Mouse (Mus musculus) MEL (cell line): ENCODE results near the gene Rwdd3. TPM values are rescaled to one million over a fixed set of nuclear protein-coding genes. Genes with fewer than 3 reads are reported as not detected.

ENCODE experiments used
- DNase-seq: peaks from one replicate; pipeline ENCODE4 v3.0.0; 2011; ENCODE audit warnings: low read depth, low spot score
- H3K27ac ChIP-seq: 2 replicates; pipeline ENCODE4 v1.5.1; 2012; ENCODE audit warnings: low read depth, mild to moderate bottlenecking, control low read depth, low read length, moderate library complexity; ENCODE audit not compliant: control insufficient read depth
- H3K27me3 ChIP-seq, 2 experiments: fragments of 150-350 bp in 1 of 2; sonication (generic) in 1 of 2; 2 replicates each; pipeline ENCODE4 v1.6.1; 2012; ENCODE audit warnings: low read length in 2 of 2, mild to moderate bottlenecking in 2 of 2, improper control_type of control experiment in 1 of 2, moderate library complexity in 1 of 2; ENCODE audit not compliant: insufficient read depth in 2 of 2, control insufficient read depth in 1 of 2
- H3K36me3 ChIP-seq, 2 experiments: 2 replicates each; pipeline ENCODE4 v1.6.1; 2012 to 2014; ENCODE audit warnings: low read length in 2 of 2, improper control_type of control experiment in 1 of 2, inconsistent platforms in 1 of 2, mild to moderate bottlenecking in 1 of 2; ENCODE audit not compliant: insufficient read depth in 2 of 2, control insufficient read depth in 1 of 2
- H3K4me1 ChIP-seq, 2 experiments: fragments of 150-350 bp in 1 of 2; sonication (generic) in 1 of 2; 2 replicates each; pipeline ENCODE4 v1.6.1; 2012; ENCODE audit warnings: low read length in 2 of 2, improper control_type of control experiment in 1 of 2, mild to moderate bottlenecking in 1 of 2; ENCODE audit not compliant: insufficient read depth in 2 of 2, control insufficient read depth in 1 of 2
- H3K4me3 ChIP-seq, 2 experiments: fragments of 150-350 bp in 1 of 2; sonication (generic) in 1 of 2; 2 replicates each; pipeline ENCODE4 v1.5.1; 2012; ENCODE audit warnings: low read depth in 2 of 2, low read length in 2 of 2, mild to moderate bottlenecking in 2 of 2, moderate library complexity in 2 of 2, control low read depth in 1 of 2, improper control_type of control experiment in 1 of 2; ENCODE audit not compliant: control insufficient read depth in 1 of 2, insufficient read depth in 1 of 2
- H3K79me2 ChIP-seq: 2 replicates; pipeline ENCODE4 v1.6.1; 2012; ENCODE audit warnings: mild to moderate bottlenecking, low read length, moderate library complexity; ENCODE audit not compliant: control insufficient read depth, poor library complexity, insufficient read depth
- H3K9ac ChIP-seq: 2 replicates; pipeline ENCODE4 v1.6.1; 2012; ENCODE audit warnings: low read depth, mild to moderate bottlenecking, control low read depth, low read length, moderate library complexity; ENCODE audit not compliant: control insufficient read depth, poor library complexity, severe bottlenecking
- H3K9me3 ChIP-seq: fragments of 150-350 bp; sonication (generic); replicated peaks from 2 replicates; pipeline ENCODE4 v1.6.1; 2012; ENCODE audit warnings: mild to moderate bottlenecking, low read length, improper control_type of control experiment, moderate library complexity; ENCODE audit not compliant: insufficient read depth
- BHLHE40 ChIP-seq: IDR thresholded peaks from 2 replicates; pipeline ENCODE4 v1.6.1; 2012; ENCODE audit warnings: low read depth, mild to moderate bottlenecking, inconsistent platforms, low read length, improper control_type of control experiment, borderline replicate concordance
- CHD2 ChIP-seq: IDR thresholded peaks from 2 replicates; pipeline ENCODE4 v1.6.1; 2011; ENCODE audit warnings: low read length, improper control_type of control experiment
- E2F4 ChIP-seq: IDR thresholded peaks from 2 replicates; pipeline ENCODE4 v1.6.1; 2011; ENCODE audit warnings: low read depth, low read length, improper control_type of control experiment, borderline replicate concordance
- GATA1 ChIP-seq: IDR thresholded peaks from 2 replicates; pipeline ENCODE4 v1.6.1; 2011; ENCODE audit warnings: low read depth, low read length, improper control_type of control experiment
- HCFC1 ChIP-seq: IDR thresholded peaks from 2 replicates; pipeline ENCODE4 v1.6.1; 2012; ENCODE audit warnings: low read depth, mild to moderate bottlenecking, inconsistent platforms, low read length, improper control_type of control experiment, moderate library complexity
- JUND ChIP-seq: IDR thresholded peaks from 2 replicates; pipeline ENCODE4 v1.6.1; 2011; ENCODE audit warnings: low read depth, mild to moderate bottlenecking, improper control_type of control experiment, low read length
- KAT2A ChIP-seq: conservative IDR thresholded peaks from 2 replicates; pipeline ENCODE4 v1.6.1; 2012; ENCODE audit warnings: low read depth, low read length, improper control_type of control experiment, inconsistent platforms
- MAZ ChIP-seq: IDR thresholded peaks from 2 replicates; pipeline ENCODE4 v1.6.1; 2012; ENCODE audit warnings: low read depth, mild to moderate bottlenecking, inconsistent platforms, low read length, improper control_type of control experiment
- MEF2A ChIP-seq: IDR thresholded peaks from 2 replicates; pipeline ENCODE4 v1.6.1; 2014; ENCODE audit warnings: low read depth, mild to moderate bottlenecking, inconsistent platforms, low read length, improper control_type of control experiment; ENCODE audit not compliant: poor library complexity, insufficient replicate concordance, severe bottlenecking; ENCODE audit errors: extremely low read depth
- MYB ChIP-seq: IDR thresholded peaks from 2 replicates; pipeline ENCODE4 v1.6.1; 2011; ENCODE audit warnings: mild to moderate bottlenecking, low read depth, low read length, improper control_type of control experiment
- TCF12 ChIP-seq: IDR thresholded peaks from 2 replicates; pipeline ENCODE4 v1.6.1; 2014; ENCODE audit warnings: low read depth, mild to moderate bottlenecking, inconsistent platforms, low read length, improper control_type of control experiment, moderate library complexity
- ZC3H11A ChIP-seq: IDR thresholded peaks from 2 replicates; pipeline ENCODE4 v1.6.1; 2012; ENCODE audit warnings: low read depth, mild to moderate bottlenecking, inconsistent platforms, low read length, improper control_type of control experiment
- ZMIZ1 ChIP-seq: IDR thresholded peaks from 2 replicates; pipeline ENCODE4 v1.6.1; 2012; ENCODE audit warnings: low read depth, mild to moderate bottlenecking, inconsistent platforms, low read length, improper control_type of control experiment, moderate library complexity
- polyA plus RNA-seq, 2 experiments: library from polyadenylated mRNA; stranded (reverse) in 1 of 2; unstranded in 1 of 2; fragments of >175 nt in 1 of 2; fragments of >200 nt in 1 of 2; gene quantifications; 2 replicates each; pipeline versions ENCODE4 v1.2.1 to v1.2.4; 2012; ENCODE audit warnings: low replicate concordance in 2 of 2, low read depth in 1 of 2; ENCODE audit not compliant: insufficient read length in 2 of 2, insufficient read depth in 1 of 2, missing spikeins in 1 of 2
- total RNA-seq: library from RNA; depleted of rRNA; stranded (reverse); fragments of 300-350 nt; gene quantifications from 2 replicates; pipeline ENCODE4 v1.2.3, GENCODE M21; 2012

Gene Rwdd3
- total and polyA plus RNA-seq, 3 experiments = 4.2 to 4.8 TPM; not detected in 1

DNA sequence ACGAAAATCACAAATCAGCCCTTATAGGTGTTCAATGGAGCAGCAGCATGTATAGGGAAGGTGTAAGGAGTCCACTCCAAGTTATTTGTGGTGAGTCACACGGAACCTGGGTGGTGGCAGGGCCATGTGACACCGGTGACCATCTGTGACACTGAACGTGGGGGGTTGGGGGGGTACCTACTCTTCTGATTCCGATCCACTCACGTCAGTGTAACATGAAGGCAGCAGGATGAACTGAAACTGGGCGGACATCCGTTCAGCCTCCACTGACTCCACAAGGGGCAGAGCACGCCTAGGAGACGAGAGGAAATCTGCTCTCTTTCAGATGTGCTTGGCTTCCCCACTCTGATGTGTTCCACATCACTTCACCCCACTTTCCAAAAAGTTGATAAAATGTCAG lies 11.9 kb downstream of the Rwdd3 start:
- TF ChIP-seq BHLHE40 = no peak
- TF ChIP-seq JUND = no peak
- TF ChIP-seq KAT2A = no peak
- Histone ChIP-seq H3K27ac (no peak overlapping the region), H3K4me1 (peaks cover 0 to 10% of the 10 kb centered on the region in 2 experiments; a peak in 2 of 4 replicates), H3K36me3 (peaks cover 0 to 2% of the 10 kb centered on the region in 2 experiments; a peak in 1 of 4 replicates), H3K9ac (no peak overlapping the region), H3K9me3 (no peaks in the 10 kb centered on the region), H3K79me2 (no peaks in the 10 kb centered on the region), H3K4me3 (no peak overlapping the region), H3K27me3 (no peaks in the 10 kb centered on the region)
- DNase-seq = no peak

DNA sequence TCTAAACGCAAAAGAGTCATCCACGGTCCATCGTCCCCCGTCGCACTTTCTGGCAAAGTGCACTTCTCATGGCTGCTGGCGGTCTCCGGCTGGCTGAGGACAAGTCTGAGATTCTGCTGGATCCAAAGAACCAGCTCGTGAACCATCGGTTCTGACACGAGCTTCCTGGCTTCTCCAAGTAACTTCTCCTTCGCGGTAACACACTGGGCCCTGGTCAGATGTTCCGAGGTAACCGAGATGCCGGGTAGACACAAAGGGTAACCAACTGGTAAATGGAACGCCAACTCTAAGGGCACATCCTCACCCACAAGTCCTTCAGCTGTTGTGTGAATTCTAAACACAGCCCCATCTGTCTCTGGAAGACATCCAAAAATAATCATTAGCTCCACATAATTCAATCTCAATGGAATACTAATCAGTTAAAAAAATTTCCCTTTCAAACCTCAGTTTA lies 12.6 kb downstream of the Rwdd3 start:
- no peak for TF ChIP-seq E2F4
- TF ChIP-seq ZMIZ1 = no peak
- DNase-seq = no peak
- H3K79me2 ChIP-seq = no peaks in the 10 kb centered on the region
- H3K4me1 ChIP-seq = peaks cover 0 to 9% of the 10 kb centered on the region in 2 experiments; a peak in 2 of 4 replicates
- no peak overlapping the region for H3K9ac ChIP-seq
- no peak overlapping the region for H3K4me3 ChIP-seq
- H3K27ac ChIP-seq = no peak overlapping the region
- H3K36me3 ChIP-seq = peaks cover 0 to 2% of the 10 kb centered on the region in 2 experiments; a peak in 1 of 4 replicates
- no peaks in the 10 kb centered on the region for H3K9me3 ChIP-seq
- H3K27me3 ChIP-seq = no peaks in the 10 kb centered on the region

DNA sequence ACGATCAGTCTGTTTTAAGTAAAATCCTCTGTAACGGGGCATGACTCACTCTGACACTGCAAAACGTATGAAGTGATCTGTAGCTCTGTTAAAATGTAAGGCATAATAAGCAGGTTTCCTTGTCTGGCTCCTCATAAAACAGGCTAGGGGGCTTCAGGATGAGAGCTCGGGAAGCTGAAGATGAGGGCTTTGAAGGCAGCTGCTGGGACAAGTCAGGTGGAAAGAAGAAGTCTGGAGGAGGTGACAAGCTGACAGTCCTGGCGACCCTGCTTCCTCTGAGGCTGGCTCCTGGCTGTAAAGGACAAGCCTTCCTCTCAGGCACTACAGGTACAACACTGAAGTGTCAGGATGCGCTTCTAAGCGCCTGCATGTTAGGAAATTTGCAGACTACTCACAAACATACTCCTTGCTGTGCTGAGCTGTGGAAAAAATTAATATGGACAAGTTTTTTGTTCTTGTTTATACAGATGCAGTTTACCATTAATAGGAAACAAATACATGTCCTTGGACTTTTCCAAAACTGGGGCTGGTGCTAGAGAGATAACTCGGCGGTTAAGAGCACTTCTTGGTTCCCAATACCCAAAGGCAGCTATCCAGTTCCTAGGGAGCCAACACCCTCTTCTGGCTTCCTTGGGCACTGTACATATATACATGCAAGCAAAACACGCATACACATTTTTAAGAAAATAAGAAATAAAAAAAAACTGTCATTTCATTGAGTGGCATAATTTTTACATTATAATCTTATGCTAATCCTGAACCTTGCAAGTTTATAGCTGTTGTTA lies 13.8 kb downstream of the Rwdd3 start:
- no peaks in the 10 kb centered on the region for H3K27me3 ChIP-seq
- peaks cover 0 to 8% of the 10 kb centered on the region in 2 experiments; a peak in 1 of 4 replicates for H3K4me1 ChIP-seq
- no peaks in the 10 kb centered on the region for H3K79me2 ChIP-seq
- no peak overlapping the region for H3K27ac ChIP-seq
- peaks cover 0 to 2% of the 10 kb centered on the region in 2 experiments; a peak in 1 of 4 replicates for H3K36me3 ChIP-seq
- H3K9ac ChIP-seq = no peak overlapping the region
- no peak for DNase-seq
- no peaks in the 10 kb centered on the region for H3K9me3 ChIP-seq
- H3K4me3 ChIP-seq = no peak overlapping the region
- TF ChIP-seq MYB (no peak), HCFC1 (no peak), ZC3H11A (no peak), GATA1 (no peak), BHLHE40 (no peak), CHD2 (no peak), MEF2A (no peak), MAZ (no peak), TCF12 (no peak)
